Mouse (Mus musculus) 416B (cell line): ENCODE results near the gene Tenm2.

ENCODE experiments used
- DNase-seq: peaks from one replicate; pipeline ENCODE4 v3.0.0; 2011; ENCODE audit warnings: low read depth

Gene Tenm2

DNA sequence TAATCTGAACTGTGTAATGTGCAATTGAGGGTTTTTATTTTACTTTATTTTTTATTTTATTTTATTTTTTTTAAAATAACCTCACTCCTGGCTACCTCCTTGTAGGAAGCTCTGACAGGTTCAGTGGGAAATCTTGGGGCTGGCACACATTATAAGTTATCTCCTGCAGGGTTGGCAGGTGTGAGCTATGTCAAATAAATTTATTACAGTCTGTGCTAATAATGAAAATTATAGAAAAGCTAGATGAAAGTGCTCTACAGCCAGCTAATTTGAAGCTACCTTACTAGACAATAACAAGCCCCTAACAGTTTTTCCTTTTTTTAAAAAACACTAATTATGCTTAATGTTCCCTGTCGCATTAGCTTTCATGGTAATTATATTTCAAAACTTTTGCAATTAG, 885.5 kb downstream of the Tenm2 start:
- DNase-seq = no peak

DNA sequence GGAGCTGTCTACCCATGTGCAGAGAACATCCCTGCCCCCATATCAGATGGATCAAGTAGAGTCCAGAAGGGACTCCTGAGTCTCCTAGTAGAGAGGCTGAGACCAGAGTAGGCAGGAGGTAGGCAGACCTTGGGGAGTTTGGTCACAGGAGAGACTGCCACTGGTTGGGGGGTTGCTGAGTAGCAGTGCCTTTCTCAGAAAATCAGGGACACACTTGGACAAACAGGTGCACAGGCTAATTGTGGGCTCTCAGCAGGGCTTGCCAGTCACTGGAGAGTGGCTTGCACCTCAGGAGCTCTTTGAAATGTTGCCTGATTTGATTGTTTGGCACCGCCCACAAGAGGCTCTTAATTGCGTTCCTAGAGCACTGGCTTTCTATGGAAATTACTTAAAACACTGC, 885.9 kb downstream of the Tenm2 start:
- no peak for DNase-seq

DNA sequence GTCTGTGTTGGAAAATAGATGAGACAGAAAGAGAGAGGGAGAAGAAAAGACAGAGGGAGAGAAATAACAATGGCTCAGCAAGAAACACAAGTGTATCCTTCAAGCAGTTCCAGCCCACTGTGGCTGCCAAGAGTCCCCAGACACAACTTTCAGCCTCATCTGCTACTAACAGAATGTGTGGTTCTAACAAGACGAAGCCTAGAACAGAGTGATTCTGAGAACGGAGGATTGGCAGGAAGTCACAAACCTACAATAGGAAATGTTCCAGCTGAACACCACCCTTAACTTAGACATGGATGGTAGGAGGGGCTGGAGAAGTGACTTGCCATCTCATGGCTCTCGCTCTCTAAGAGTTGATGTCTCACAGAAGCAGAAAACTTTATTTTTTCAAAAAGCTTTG, 894.0 kb downstream of the Tenm2 start:
- no peak for DNase-seq

DNA sequence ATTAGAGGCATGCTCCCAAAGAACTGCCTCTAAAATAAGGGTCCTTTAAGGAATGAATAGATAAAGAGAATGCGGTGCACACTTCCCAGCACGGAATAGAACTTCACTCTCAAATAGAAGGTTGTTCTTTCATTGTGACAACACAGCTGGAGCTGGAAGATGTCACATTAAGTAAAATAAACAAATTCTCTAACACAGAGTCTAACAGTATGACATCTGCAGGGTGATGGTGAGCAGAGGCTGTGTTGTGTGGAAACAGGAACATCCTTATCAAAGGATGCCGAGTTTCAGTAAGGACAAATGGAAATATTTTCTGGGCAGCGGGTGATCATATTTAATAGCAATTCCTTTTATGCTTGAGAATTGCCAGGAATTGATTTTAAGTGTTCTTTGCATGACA, 897.3 kb downstream of the Tenm2 start:
- no peak for DNase-seq

DNA sequence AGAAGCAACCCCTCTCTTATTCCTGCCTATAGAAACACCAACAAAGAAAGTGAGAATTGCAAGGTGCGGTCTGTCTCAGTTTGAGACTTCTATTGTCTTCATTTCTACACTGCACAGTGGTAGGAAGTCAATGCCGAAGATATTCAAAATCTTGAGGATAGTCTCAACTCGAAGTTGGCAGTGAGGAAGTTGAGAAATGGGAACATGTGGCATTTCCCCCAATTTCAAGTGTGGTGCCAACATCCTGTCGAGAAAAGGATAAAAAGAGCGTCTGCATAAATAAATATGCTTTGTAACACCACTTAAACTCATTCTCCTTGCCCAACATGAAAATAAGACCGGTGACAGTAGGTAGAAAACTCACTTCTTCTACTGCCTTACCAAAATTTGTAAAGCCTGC, 898.7 kb downstream of the Tenm2 start:
- DNase-seq = no peak

DNA sequence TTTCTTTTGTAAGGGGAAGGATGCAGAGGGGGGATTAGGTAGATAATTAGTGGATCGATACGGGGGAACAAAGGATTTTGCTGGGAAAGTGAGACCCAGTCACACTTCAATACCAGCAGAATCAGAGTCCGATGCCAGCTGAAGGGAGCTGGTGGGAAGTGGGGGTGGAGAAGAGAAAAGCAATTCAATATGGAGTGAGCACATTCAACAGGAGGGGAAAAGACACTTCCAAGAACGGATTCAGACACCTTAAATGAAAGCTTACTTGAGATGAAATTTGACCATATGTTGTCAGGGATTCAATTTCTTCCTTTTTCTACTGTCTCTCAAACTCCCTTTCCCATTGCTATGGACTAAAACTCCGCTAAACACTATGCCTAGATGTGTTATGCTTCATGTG, 900.6 kb downstream of the Tenm2 start:
- DNase-seq = no peak

DNA sequence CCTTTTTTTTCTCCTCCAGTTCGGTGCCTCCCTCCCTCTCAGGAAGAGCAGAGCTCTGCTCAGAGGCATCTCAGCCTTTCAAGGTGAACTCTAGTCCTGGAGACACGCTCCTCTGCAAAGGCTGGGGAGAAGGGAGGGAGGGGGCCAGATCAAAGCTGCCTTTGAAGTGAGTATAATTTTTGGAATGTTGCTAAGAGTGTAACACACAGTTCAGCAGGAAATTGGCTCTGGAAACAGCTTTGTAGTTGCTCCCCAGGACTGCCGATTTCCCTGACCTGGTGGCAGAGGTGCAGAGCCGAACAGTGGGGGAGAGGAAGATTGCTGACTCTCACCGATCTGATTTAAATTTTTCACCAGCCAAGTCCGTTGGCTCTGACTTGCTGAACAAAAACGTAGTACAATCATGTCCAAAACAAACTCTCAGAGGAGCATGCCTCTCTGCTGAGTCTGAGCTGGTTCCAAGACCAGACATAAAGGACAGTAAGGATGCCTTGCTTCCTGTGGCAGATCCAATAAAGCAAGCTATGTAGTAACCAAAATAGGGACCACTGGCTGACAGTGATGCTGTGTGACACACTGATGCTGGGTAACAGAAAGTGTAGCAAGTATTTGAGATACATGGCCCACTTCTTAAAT, 901.5 kb downstream of the Tenm2 start:
- no peak for DNase-seq

DNA sequence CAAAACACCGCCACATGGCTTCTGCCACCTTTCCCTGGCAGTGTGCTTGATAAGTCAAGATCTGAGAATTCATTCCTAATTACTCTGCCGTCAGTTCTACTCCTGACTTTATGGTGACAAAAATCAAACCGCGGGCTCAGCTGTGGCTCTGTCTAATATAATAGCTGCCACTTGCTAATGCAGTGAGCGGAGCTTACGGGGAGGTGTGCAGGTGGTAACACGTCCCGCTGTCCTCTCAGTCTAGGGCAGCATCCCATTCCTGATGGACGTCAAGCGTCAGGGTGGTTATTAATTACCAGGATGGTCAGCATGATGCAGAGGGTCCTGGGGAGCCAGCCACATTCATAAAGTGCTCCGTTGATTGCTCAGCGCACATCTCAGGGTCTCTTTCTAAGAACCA, 903.5 kb downstream of the Tenm2 start:
- no peak for DNase-seq

DNA sequence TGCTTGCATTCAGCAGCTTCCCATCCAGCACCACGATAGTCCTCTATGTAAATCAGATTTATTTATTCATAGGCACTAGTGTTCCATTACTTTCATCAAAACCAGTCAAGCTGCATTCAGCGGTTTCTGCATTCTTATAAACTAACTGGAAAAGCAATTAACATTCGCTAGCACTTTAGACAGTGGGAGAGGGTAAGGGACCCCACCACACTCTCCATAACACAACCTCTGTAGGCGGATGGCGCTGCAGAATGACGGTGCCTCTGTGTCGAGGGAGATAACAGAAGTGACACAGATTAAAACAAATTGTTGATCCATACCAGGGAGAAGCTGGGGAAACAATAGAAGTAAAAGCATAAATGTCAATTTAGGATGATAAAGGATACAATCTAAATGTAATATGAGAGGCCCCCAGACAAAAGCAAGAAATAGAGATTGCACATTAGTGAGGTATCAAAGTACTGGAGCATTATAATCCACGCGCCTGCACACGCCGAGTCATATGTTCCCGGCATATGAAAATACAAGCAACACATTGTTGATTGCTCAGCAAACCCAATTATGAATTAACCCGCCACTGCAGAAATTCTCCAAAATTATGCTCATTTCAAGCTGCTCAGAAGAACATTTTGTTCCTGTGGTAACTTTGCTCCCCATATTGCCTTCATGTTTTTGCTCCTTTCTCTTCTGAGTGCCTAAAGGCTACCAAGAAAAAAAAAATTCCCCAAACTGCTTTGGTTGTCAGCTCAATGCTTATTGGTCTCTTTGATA, 904.2 kb downstream of the Tenm2 start:
- DNase-seq = no peak

DNA sequence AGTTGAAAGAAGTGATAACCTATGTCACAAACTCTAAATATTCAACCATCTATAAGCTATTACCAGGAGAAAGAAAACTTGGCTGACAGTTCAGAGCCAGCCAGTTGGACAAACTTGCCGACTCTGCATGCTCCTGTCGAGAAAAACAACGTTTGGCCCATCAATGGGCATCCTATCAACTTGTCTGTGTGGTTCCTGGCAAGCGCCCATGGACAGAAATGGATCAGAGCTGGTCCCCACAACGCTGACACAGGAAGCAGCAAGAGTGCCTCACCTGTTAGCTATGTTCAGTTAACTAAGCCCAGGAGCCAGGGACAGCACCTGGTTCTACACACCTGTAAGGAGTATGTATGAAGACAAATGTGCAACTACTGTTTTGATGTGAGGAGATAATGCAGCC, 908.5 kb downstream of the Tenm2 start:
- DNase-seq = no peak

DNA sequence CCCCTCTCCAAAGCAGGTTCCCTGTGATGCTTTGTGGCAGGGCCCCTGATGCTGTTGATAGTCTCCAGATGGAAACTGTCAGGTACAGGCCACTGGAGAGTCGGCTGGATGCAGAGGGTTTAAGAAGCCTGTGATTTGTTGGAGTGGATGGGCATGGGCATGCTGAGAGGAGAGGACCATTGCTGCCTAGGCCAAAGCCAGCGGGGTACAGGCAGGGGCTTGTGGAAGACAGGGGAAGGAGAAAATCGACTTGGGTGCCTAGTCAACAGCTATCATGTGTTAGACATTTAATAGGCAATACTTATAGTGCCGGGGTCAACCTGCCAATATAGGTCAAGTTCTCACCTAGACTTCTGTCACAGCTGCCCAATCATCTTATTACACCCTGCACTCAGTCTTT, 926.4 kb downstream of the Tenm2 start:
- DNase-seq = no peak

DNA sequence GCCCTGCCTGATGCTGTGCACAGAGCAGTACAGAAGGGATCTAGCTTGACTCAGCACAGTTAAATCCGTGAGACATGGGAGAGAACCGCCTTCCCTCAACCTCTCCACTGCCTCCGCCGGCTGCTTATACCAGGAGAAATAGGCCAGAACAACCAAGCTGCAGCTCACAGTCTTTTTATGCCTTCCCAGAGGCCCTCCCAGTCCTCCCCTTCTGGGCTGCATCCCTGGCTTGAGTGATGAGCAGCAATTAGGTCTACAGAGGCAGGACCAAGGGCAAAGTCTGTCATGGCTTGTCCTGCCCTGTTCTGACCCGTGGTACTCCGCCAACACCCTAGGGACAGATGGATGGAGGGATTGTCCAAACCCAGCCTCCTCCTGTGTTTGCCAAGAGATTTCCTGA, 928.5 kb downstream of the Tenm2 start:
- DNase-seq = no peak

DNA sequence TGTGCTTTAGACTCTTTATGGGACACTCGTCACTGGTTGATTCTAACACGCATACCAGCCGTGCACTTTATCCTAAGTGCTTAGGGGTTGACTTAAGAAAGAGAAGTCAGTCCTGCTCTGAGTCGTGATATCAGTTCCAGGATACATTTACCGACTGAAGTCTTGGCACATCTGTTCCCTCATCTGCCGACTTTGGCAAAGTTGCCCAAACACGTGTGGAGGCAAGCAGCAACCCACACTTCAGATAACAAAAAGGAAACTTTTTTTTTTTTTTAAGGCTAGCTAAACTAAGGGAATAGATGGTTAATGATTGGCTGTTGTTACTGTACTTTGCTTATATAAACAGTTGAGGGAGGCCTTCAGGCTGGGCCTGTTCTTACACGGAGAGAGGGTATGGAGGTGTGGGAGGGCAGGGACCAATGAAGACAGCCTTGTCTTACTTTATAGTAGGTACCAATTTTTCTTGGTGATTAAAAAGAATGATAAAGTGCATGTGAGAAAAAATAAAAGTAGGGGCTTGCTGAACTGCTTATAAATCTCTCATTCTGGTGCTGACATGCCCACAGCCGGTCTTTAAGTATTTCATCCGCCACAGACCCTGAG, 930.3 kb downstream of the Tenm2 start:
- no peak for DNase-seq

DNA sequence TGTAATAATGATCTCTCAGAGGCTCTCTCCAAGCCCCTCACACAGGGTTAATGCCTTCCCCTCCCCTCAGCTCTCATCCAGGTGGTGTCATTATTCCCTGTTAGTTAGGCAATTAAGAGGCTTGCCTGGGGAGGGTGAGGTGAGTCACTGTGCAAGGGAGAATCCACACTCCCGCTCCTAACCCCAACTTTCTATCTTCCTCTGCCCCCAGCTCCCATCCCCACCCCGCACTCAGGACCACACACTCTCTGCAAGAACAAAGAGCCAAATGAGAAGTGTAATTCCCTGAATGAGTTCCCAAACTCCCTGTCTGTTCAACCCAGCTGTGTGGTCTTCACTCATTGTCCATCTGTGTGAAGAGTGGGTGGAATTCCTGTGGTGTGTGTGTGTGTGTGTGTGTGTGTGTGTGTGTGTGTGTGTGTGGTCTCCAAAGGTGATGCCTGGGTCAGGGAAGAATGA, 932.8 kb downstream of the Tenm2 start:
- no peak for DNase-seq

DNA sequence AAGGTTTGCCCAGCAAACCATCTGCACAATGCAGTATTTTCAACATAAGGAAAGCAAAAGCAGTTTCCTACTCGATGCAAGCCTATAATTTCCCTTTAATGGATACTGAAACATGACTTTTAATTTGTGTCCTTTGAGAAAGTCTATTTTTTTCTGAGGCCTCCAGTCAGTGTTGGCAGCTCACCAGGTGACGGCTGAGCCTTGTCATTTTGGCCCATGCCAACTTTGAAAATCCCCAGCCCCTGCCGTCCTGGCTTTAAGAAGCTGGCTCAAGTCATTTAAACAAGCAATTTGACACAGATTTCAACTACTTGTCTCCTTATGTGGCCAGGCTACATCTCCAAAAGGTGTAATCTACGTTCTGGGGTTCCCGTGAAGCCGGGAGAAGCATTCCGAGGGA, 933.7 kb downstream of the Tenm2 start:
- no peak for DNase-seq

DNA sequence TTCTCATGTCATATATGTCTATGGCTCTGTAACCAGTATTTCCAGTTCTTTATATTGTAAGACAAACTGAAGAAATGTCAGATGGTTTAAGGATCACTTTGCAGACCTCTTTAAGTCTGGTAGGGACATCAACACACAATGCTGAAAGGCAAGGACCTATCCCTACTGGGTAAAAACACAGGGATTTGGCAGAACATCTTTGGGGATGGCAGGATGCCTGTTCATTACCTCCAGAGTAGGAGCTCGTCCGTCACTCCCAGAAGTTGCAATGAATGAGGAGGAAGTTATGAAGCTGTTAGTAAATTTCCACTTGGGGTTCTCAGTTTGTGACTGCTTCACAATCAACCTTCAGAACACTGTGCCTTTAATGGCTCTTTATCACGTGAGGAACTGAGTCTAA, 939.2 kb downstream of the Tenm2 start:
- no peak for DNase-seq

DNA sequence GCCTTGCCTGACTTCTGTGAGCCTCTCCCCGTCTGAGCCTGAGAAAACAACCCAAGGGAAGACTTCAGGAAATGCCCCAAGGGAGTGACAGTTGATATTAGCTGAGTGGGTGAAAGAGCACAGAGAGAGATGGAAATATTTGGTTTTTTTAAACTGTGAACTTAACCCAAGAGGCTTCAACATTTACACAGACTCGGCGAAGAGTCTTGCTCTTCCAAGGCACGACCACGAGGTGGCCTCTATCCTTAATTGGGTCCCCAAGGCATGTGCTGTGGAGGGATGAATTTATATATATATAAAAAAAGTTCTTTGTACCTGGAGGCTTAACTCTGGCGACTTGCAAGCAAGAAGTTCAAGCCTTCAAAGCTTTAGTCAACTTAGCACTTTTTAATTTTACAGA, 943.6 kb downstream of the Tenm2 start:
- no peak for DNase-seq

DNA sequence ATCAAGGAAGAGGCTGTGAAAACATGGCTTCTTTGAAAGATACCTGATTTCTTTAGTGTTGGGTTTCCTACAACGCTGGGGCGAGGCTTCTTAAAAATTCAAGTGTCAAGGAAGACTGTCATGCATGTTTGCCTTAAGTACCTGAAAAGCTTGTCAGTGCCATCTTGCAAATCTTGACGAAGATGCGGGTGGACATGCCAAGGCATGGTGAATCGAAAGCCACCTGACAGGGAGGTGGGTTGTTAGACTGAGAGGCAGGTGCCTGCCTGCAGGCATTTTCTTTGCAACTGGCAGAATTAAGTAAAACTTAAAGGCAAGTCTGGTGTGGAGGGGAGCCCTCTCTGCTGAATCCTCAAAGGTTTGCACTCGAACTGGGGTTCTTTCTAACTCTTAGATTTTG, 949.5 kb downstream of the Tenm2 start:
- no peak for DNase-seq

DNA sequence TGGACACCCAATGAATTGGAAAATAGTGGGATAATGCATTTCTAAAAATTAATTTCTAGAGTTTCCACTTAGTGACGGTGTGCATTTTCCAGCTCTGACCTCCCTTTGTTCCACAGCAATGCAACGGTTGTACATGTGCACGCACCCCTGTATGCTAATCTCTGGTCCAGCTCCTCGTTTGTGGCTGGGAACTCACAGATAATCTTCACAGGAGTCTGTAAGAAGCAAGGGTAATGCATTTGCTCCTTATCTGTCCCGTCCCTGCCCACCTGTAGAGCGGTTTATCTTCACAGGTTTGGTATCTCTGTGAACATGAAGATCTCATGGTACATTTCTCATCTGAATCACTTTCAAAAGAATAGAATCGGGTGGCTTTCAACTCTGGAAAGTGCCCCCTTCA, 955.2 kb downstream of the Tenm2 start:
- DNase-seq = no peak

DNA sequence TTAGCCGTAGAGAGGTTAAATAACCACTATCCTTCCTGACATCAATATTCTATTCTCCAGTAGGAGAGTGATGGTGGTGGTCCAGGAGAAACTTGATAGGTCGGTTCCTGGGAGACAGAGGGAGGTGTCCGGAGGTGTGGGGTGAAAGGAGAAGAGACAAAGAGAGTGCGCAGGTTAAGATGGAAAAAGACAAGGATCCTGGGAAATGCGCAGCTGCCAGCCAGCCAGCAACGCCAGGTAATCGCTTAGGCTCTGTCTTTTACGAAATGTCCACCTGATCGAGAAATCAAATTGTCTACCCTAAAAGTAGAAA, 957.9 kb downstream of the Tenm2 start:
- no peak for DNase-seq

DNA sequence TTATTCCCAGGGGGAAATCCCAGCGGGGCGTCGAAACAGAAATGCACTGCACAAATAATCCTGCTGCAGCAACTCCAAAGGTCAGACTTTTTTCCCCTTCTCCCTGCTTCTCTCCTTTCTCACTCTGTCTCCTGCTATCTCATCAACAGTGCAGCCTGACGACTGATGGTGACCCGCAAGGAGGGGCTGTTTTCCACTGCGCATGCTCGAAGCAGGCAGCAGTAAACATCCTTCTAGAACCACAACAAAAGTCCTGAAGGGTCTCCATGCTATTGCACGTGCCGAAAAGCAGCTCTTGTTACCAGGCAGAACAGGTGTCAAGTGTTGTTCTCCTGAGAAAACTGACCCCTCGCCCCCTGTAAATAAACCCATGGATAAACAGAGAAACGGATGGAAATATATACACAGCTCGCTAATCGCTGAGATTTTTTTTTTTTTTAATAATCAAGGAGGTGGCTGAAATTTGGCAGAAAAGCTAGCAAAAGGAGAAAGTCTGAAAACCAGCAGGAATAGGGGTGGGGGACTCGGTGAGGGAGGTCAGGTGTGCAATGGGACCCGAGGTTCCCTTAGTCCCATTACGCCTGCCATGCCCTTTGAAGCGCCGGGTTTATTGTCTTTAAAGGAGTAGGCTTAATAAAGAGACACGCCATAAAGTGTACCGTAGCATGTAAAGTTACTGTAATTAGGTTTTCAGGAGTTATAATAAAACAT, 958.4 kb downstream of the Tenm2 start:
- DNase-seq = no peak

DNA sequence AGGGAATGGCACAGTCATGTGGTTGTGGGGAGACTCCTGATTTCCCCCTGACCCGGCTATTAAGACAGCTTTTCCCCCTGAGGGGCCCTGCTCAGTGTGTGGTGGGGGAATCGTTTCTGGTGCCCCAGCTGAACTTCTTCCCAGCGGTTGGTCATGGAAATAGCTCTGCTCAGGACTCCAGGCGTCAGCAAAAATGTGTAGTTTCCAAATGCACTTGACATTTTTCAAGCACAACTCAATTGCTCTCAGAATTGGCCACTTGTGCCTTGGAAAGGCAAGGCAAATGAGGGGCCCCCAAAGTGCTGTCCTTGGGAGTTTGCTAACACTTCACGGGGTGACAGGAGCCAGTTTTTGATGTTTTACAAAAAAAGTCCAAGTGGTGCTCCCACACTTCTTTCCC, 959.7 kb downstream of the Tenm2 start:
- no peak for DNase-seq

DNA sequence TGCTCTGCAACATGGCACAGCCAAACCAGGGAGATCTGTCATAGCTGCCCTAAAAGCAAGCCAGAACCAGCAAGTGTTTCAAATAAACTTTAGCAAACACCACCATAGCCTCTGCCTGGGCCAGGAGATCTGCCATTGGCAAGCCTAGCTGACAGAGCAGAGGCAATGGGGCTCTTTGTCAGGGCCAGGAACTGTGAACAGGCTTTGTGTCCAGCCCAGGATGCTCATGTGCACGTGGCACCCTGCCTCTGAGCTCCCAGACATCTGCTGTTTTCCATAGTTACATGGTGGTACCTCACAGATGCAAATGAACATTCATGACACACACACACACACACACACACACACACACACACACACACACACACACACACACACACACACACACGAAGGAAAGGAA, 963.6 kb downstream of the Tenm2 start:
- DNase-seq = no peak
